Mouse (Mus musculus) ES-E14 (cell line): ENCODE measurements at regions not wholly inside any gene's neighbourhood (a gene's known extent, or its start where the extent isn't known, plus 50 kb on each side); places are given as distances from the start of the nearest gene placed in this dataset.

Experiments used
- DNase-seq: peaks from one replicate; pipeline ENCODE4 v3.0.0-alpha.2; 2013; ENCODE audit warnings: low read depth, low spot score
- H3K27ac ChIP-seq: 2 replicates; pipeline ENCODE4 v1.5.1; 2012; ENCODE audit warnings: low read depth, mild to moderate bottlenecking, low read length, moderate library complexity, mixed read lengths; ENCODE audit not compliant: poor library complexity, insufficient read depth, severe bottlenecking
- H3K36me3 ChIP-seq: 2 replicates; pipeline ENCODE4 v1.6.1; 2012; ENCODE audit warnings: mild to moderate bottlenecking, low read length, moderate library complexity, mixed read lengths; ENCODE audit not compliant: control insufficient read depth, poor library complexity, insufficient read depth, severe bottlenecking
- H3K4me1 ChIP-seq, 2 experiments: fragments of 150-350 bp in 1 of 2; sonication (generic) in 1 of 2; 2 replicates each; pipeline ENCODE4 v1.6.1; 2012; ENCODE audit warnings: low read length in 2 of 2, mild to moderate bottlenecking in 1 of 2, mixed read lengths in 1 of 2; ENCODE audit not compliant: control insufficient read depth in 2 of 2, insufficient read depth in 2 of 2, poor library complexity in 1 of 2
- H3K4me3 ChIP-seq, 2 experiments: fragments of 150-350 bp in 1 of 2; sonication (generic) in 1 of 2; 2 replicates each; pipeline ENCODE4 v1.5.1; 2012; ENCODE audit warnings: low read length in 2 of 2, low read depth in 1 of 2, mild to moderate bottlenecking in 1 of 2, mixed read lengths in 1 of 2; ENCODE audit not compliant: insufficient read depth in 1 of 2, poor library complexity in 1 of 2, severe bottlenecking in 1 of 2
- H3K9ac ChIP-seq: 2 replicates; pipeline ENCODE4 v1.6.1; 2012; ENCODE audit warnings: low read depth, mild to moderate bottlenecking, low read length, mixed read lengths; ENCODE audit not compliant: poor library complexity, insufficient read depth, severe bottlenecking
- H3K9me3 ChIP-seq: fragments of 150-350 bp; sonication (generic); 2 replicates; pipeline ENCODE4 v1.6.1; 2012; ENCODE audit warnings: low read depth, mild to moderate bottlenecking, low read length; ENCODE audit not compliant: control insufficient read depth, insufficient read depth
- CHD2 ChIP-seq: IDR thresholded peaks from 2 replicates; pipeline ENCODE4 v1.6.1; 2014; ENCODE audit warnings: mild to moderate bottlenecking, low read depth, low read length, inconsistent platforms
- HCFC1 ChIP-seq: IDR thresholded peaks from 2 replicates; pipeline ENCODE4 v1.6.1; 2012; ENCODE audit warnings: low read length, inconsistent platforms, borderline replicate concordance; ENCODE audit not compliant: insufficient read depth
- MAFK ChIP-seq: IDR thresholded peaks from 2 replicates; pipeline ENCODE4 v1.6.1; 2014; ENCODE audit warnings: mild to moderate bottlenecking, low read depth, low read length, inconsistent platforms; ENCODE audit not compliant: insufficient read depth
- ZC3H11A ChIP-seq: IDR thresholded peaks from 2 replicates; pipeline ENCODE4 v1.6.1; 2012; ENCODE audit warnings: low read depth, mild to moderate bottlenecking, inconsistent platforms, low read length, borderline replicate concordance
- ZNF384 ChIP-seq: IDR thresholded peaks from 2 replicates; pipeline ENCODE4 v1.6.1; 2012; ENCODE audit warnings: low read depth, low read length, inconsistent platforms
- in situ Hi-C, 2 experiments: fragments of 600-800 bp; cut with MboI; formaldehyde crosslinking; loops; one replicate each; pipeline ENCODE4 v1.15.1; 2025; ENCODE audit warnings: low sequenced_read_pairs in 2 of 2, inconsistent platforms in 1 of 2; ENCODE audit not compliant: unreplicated experiment in 2 of 2

DNA sequence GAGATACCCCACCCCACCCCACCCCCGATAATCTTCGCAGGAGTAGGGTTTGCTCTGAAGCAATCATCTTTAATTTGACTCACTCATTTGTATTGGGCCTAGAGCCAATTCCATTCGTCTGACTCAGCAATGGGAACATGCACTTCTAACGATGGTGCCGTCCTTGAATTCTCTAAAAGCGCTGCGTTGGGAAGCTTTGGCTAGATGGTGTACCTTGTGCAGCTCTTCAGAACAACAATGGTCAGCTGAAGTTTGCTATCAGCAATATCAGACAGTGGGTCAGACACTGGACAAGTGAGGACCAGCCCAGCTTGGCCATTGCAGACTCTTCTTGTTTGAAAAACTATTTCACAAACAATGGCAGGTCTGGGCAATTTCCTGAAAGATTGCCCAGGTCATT is 440.1 kb upstream of the Slc30a5 start:
- no peak for DNase-seq
- in situ Hi-C loops, result no loop called here
- no peak overlapping the region for H3K4me3 ChIP-seq

DNA sequence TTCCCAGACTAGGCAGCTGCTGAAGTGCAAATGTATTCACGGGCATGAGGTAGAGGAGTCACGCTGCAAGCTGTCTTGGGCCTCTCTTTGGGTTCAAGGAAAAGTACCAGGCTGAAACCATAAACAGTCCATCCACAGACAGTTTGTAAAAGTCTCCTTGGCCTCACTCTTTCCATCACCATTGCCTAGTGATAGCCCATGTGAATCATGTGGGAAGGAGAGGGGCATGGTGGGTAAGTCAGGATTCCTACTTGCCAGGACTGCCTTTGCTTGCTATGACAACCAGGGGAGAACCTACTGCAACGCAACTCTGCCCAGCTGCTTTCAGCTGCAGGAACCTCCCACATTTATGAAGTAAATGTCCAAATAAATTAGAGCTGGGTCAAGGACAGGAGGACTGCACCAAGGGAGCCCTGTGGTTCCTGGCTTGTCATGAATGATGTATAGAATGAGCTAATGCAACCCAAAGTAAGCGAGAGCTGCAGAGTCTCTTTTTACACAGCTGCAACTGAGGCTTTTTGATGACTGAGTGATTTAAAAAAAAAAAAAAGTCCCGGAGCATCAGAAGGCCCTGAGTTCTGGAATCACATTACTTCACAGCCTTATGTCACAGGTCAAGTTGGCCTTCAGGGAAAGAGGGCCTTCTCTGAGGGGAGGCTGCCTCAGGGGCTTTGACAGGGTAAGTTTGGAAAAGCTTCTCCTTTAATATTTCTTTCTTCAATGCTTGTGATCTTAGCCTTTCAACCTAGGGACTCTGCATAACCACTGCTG is 420.7 kb upstream of the Slc30a5 start:
- Histone ChIP-seq H3K27ac (no peak overlapping the region), H3K4me1 (no peaks in the 10 kb centered on the region), H3K9ac (no peak overlapping the region), H3K4me3 (no peak overlapping the region), H3K36me3 (no peaks in the 10 kb centered on the region), H3K9me3 (no peaks in the 10 kb centered on the region)
- TF ChIP-seq ZC3H11A (no peak), MAFK (no peak), HCFC1 (no peak), CHD2 (no peak), ZNF384 (no peak)
- no peak for DNase-seq
- in situ Hi-C loops, result no loop called here

More for the DNA sequence above, 440.1 kb upstream of the Slc30a5 start:
- H3K9ac ChIP-seq, result no peak overlapping the region
- H3K4me1 ChIP-seq, result no peaks in the 10 kb centered on the region
- no peak overlapping the region for H3K27ac ChIP-seq
- no peaks in the 10 kb centered on the region for H3K36me3 ChIP-seq
- no peak for TF ChIP-seq ZNF384
- TF ChIP-seq ZC3H11A, result no peak
- TF ChIP-seq CHD2, result no peak
- no peaks in the 10 kb centered on the region for H3K9me3 ChIP-seq

DNA sequence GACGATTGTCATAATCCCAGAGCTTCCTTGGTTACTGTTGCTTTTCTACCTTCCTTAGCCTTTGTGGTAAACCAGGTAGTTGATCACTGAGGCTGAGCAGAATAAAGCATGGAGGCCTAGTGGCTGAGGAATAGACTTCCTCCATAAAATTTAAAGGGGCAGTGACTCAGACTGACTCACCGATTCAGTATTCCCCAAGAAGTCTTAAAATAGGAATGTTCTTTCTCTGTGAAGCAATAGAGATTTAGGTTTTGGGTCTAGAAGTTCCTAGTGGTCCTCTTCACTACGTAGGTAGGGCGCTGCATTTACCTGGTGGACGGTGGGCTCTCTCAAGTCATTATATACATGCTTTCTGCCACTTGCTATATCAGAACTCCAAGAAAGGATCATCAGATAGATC is 416.1 kb upstream of the Slc30a5 start:
- in situ Hi-C loops, result no loop called here
- Histone ChIP-seq H3K4me3 (no peak overlapping the region), H3K9me3 (no peaks in the 10 kb centered on the region), H3K27ac (no peak overlapping the region), H3K9ac (no peak overlapping the region), H3K36me3 (no peaks in the 10 kb centered on the region), H3K4me1 (no peaks in the 10 kb centered on the region)
- TF ChIP-seq ZNF384 (no peak), ZC3H11A (no peak), MAFK (no peak), HCFC1 (no peak), CHD2 (no peak)
- no peak for DNase-seq

DNA sequence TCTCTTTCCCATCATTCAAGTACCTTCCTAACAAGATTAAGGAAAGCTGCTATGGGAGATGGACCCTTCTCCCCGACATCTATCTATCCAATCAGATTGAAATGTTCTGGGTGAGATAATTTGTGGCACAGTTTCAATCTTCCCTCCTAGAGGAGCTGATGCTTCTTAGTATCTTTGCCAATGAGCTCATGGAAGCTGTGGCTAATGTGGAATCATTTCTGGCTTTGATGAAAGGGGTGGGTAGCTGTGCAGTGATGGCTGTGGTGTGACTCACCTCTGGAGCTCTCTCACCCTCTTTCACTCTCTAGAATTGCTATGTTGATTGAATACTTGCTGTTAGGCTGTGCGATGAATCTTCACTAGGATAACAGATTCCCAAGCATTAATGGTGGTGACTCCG is 411.1 kb upstream of the Slc30a5 start:
- no peak overlapping the region for H3K4me3 ChIP-seq
- TF ChIP-seq HCFC1, result no peak
- no peak for TF ChIP-seq CHD2
- TF ChIP-seq ZNF384, result no peak
- TF ChIP-seq ZC3H11A, result no peak
- TF ChIP-seq MAFK, result no peak
- no peaks in the 10 kb centered on the region for H3K4me1 ChIP-seq
- DNase-seq, result no peak
- no peak overlapping the region for H3K27ac ChIP-seq
- in situ Hi-C loops, result no loop called here
- no peaks in the 10 kb centered on the region for H3K36me3 ChIP-seq
- no peak overlapping the region for H3K9ac ChIP-seq
- no peaks in the 10 kb centered on the region for H3K9me3 ChIP-seq

DNA sequence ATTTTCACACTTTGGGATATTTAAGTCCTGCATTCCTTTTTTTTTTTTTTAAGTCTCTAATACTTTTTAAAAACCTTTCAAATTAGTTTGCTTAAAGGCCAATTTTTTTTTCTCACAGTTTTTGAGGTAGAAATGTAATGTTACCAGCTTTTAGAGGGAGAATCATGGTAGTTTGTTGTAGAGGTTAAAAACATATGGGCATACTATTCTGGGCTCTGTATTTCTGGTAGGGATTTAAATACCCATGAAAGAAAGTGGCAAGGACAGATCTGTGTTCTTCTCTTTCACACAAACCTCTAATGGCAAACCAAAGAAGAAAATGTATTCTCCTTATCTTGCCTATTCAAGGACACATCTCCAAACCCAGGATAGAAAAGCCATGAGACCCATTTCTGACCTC is 405.6 kb upstream of the Slc30a5 start:
- in situ Hi-C loops, result no loop called here
- Histone ChIP-seq H3K4me1 (peaks cover 8 to 13% of the 10 kb centered on the region in 2 experiments), H3K9ac (no peak overlapping the region), H3K36me3 (no peaks in the 10 kb centered on the region), H3K27ac (no peak overlapping the region), H3K9me3 (no peaks in the 10 kb centered on the region), H3K4me3 (no peak overlapping the region)
- no peak for TF ChIP-seq ZC3H11A
- no peak for TF ChIP-seq CHD2
- TF ChIP-seq MAFK, result no peak
- no peak for TF ChIP-seq HCFC1
- DNase-seq, result no peak
